Mouse (Mus musculus): ENCODE results near the gene Ttc5. TPM values are rescaled to one million over a fixed set of nuclear protein-coding genes. Genes with fewer than 3 reads are reported as not detected.

The Ttc5 gene
- polyA plus RNA-seq, 1 experiment from 2014 or later: 83.9 TPM

- Histone ChIP-seq H3K4me2 (replicated peaks; ENCODE audit: low read depth, low read length) (no peak overlapping the region), H3K9me3 (ENCODE audit: low read length) (no peaks in the 10 kb centered on the region), H3K27me3 (ENCODE audit: insufficient read depth, low read length) (no peaks in the 10 kb centered on the region), H3K4me1 (ENCODE audit: insufficient read depth, low read length) (peaks cover 4% of the 10 kb centered on the region), H3K36me3 (ENCODE audit: insufficient read depth, low read length) (no peaks in the 10 kb centered on the region), H3K9ac (replicated peaks; ENCODE audit: low read length) (no peak overlapping the region), H3K27ac (ENCODE audit: low read length) (no peak overlapping the region), H3K4me3 (ENCODE audit: low read length) (no peak overlapping the region)
- WGBS: 70% methylated on average over 13 of the region's 13 CpGs
- no peak for ATAC-seq (ENCODE audit: low FRiP score, low TSS enrichment)
Measured at GRCm38 (mm10) chr14:50804683-50805082, 19.4 kb upstream of the Ttc5 start.

- WGBS: 67% methylated on average over 4 of the region's 4 CpGs
- Histone ChIP-seq H3K4me3 (ENCODE audit: low read length) (no peak overlapping the region), H3K4me2 (replicated peaks; ENCODE audit: low read depth, low read length) (no peak overlapping the region), H3K27ac (ENCODE audit: low read length) (no peak overlapping the region), H3K36me3 (ENCODE audit: insufficient read depth, low read length) (no peaks in the 10 kb centered on the region), H3K9ac (replicated peaks; ENCODE audit: low read length) (no peak overlapping the region), H3K27me3 (ENCODE audit: insufficient read depth, low read length) (no peaks in the 10 kb centered on the region), H3K9me3 (ENCODE audit: low read length) (no peaks in the 10 kb centered on the region), H3K4me1 (ENCODE audit: insufficient read depth, low read length) (no peaks in the 10 kb centered on the region)
- no peak for ATAC-seq (ENCODE audit: low FRiP score, low TSS enrichment)
Measured at GRCm38 (mm10) chr14:50802843-50803562, 17.7 kb upstream of the Ttc5 start.

GRCm38 (mm10) chr14:50802441-50802840, 17.1 kb upstream of the Ttc5 start:
- H3K9ac ChIP-seq (replicated peaks; ENCODE audit: low read length): no peak overlapping the region
- 89% methylated on average over 6 of the region's 6 CpGs for WGBS
- H3K4me3 ChIP-seq (ENCODE audit: low read length): no peak overlapping the region
- no peaks in the 10 kb centered on the region for H3K36me3 ChIP-seq (ENCODE audit: insufficient read depth, low read length)
- no peak for ATAC-seq (ENCODE audit: low FRiP score, low TSS enrichment)
- H3K9me3 ChIP-seq (ENCODE audit: low read length): no peaks in the 10 kb centered on the region
- H3K27ac ChIP-seq (ENCODE audit: low read length): no peak overlapping the region
- H3K4me2 ChIP-seq (replicated peaks; ENCODE audit: low read depth, low read length): no peak overlapping the region
- H3K27me3 ChIP-seq (ENCODE audit: insufficient read depth, low read length): no peaks in the 10 kb centered on the region
- no peaks in the 10 kb centered on the region for H3K4me1 ChIP-seq (ENCODE audit: insufficient read depth, low read length)

- Histone ChIP-seq H3K27me3 (ENCODE audit: insufficient read depth, low read length) (no peaks in the 10 kb centered on the region), H3K4me2 (replicated peaks; ENCODE audit: low read depth, low read length) (no peak overlapping the region), H3K9ac (replicated peaks; ENCODE audit: low read length) (no peak overlapping the region), H3K9me3 (ENCODE audit: low read length) (no peaks in the 10 kb centered on the region), H3K4me1 (ENCODE audit: insufficient read depth, low read length) (no peaks in the 10 kb centered on the region), H3K36me3 (ENCODE audit: insufficient read depth, low read length) (no peaks in the 10 kb centered on the region), H3K27ac (ENCODE audit: low read length) (no peak overlapping the region), H3K4me3 (ENCODE audit: low read length) (no peak overlapping the region)
- 5% methylated on average over 3 of the region's 3 CpGs for WGBS
- peak; percentile 23; the same call in 1 of the 2 replicates for ATAC-seq (ENCODE audit: low FRiP score, low TSS enrichment)
Measured at GRCm38 (mm10) chr14:50799502-50800259, 14.4 kb upstream of the Ttc5 start.

- H3K4me1 ChIP-seq (ENCODE audit: insufficient read depth, low read length): no peaks in the 10 kb centered on the region
- 69% methylated on average over 2 of the region's 2 CpGs for WGBS
- no peak overlapping the region for H3K4me2 ChIP-seq (replicated peaks; ENCODE audit: low read depth, low read length)
- no peaks in the 10 kb centered on the region for H3K36me3 ChIP-seq (ENCODE audit: insufficient read depth, low read length)
- no peaks in the 10 kb centered on the region for H3K27me3 ChIP-seq (ENCODE audit: insufficient read depth, low read length)
- H3K9ac ChIP-seq (replicated peaks; ENCODE audit: low read length): no peak overlapping the region
- ATAC-seq (ENCODE audit: low FRiP score, low TSS enrichment): no peak
- no peak overlapping the region for H3K27ac ChIP-seq (ENCODE audit: low read length)
- H3K9me3 ChIP-seq (ENCODE audit: low read length): no peaks in the 10 kb centered on the region
- H3K4me3 ChIP-seq (ENCODE audit: low read length): no peak overlapping the region
Measured at GRCm38 (mm10) chr14:50798512-50798911, 13.2 kb upstream of the Ttc5 start.

- Histone ChIP-seq H3K27ac (ENCODE audit: low read length) (no peak overlapping the region), H3K4me2 (replicated peaks; ENCODE audit: low read depth, low read length) (no peak overlapping the region), H3K4me1 (ENCODE audit: insufficient read depth, low read length) (no peaks in the 10 kb centered on the region), H3K4me3 (ENCODE audit: low read length) (no peak overlapping the region), H3K36me3 (ENCODE audit: insufficient read depth, low read length) (no peaks in the 10 kb centered on the region), H3K9me3 (ENCODE audit: low read length) (no peaks in the 10 kb centered on the region), H3K27me3 (ENCODE audit: insufficient read depth, low read length) (no peaks in the 10 kb centered on the region), H3K9ac (replicated peaks; ENCODE audit: low read length) (no peak overlapping the region)
- no peak for ATAC-seq (ENCODE audit: low FRiP score, low TSS enrichment)
- WGBS: 84% methylated on average over 1 of the region's 1 CpGs
Measured at GRCm38 (mm10) chr14:50796464-50796863, 11.1 kb upstream of the Ttc5 start.

- WGBS: 83% methylated on average over 4 of the region's 4 CpGs
- Histone ChIP-seq H3K4me2 (replicated peaks; ENCODE audit: low read depth, low read length) (no peak overlapping the region), H3K9ac (replicated peaks; ENCODE audit: low read length) (no peak overlapping the region), H3K27ac (ENCODE audit: low read length) (no peak overlapping the region), H3K4me3 (ENCODE audit: low read length) (no peak overlapping the region), H3K36me3 (ENCODE audit: insufficient read depth, low read length) (no peaks in the 10 kb centered on the region), H3K27me3 (ENCODE audit: insufficient read depth, low read length) (no peaks in the 10 kb centered on the region), H3K9me3 (ENCODE audit: low read length) (no peaks in the 10 kb centered on the region), H3K4me1 (ENCODE audit: insufficient read depth, low read length) (no peaks in the 10 kb centered on the region)
- no peak for ATAC-seq (ENCODE audit: low FRiP score, low TSS enrichment)
Measured at GRCm38 (mm10) chr14:50795965-50796364, 10.6 kb upstream of the Ttc5 start.

GRCm38 (mm10) chr14:50795261-50795935, 10.1 kb upstream of the Ttc5 start:
- H3K36me3 ChIP-seq (ENCODE audit: insufficient read depth, low read length): no peaks in the 10 kb centered on the region
- no peak for ATAC-seq (ENCODE audit: low FRiP score, low TSS enrichment)
- 94% methylated on average over 24 of the region's 24 CpGs for WGBS
- H3K9ac ChIP-seq (replicated peaks; ENCODE audit: low read length): no peak overlapping the region
- H3K9me3 ChIP-seq (ENCODE audit: low read length): no peaks in the 10 kb centered on the region
- no peak overlapping the region for H3K27ac ChIP-seq (ENCODE audit: low read length)
- H3K4me2 ChIP-seq (replicated peaks; ENCODE audit: low read depth, low read length): no peak overlapping the region
- no peaks in the 10 kb centered on the region for H3K27me3 ChIP-seq (ENCODE audit: insufficient read depth, low read length)
- no peaks in the 10 kb centered on the region for H3K4me1 ChIP-seq (ENCODE audit: insufficient read depth, low read length)
- H3K4me3 ChIP-seq (ENCODE audit: low read length): no peak overlapping the region

GRCm38 (mm10) chr14:50788157-50788556, 2.8 kb upstream of the Ttc5 start:
- WGBS: 7% methylated on average over 2 of the region's 2 CpGs
- no peaks in the 10 kb centered on the region for H3K36me3 ChIP-seq (ENCODE audit: insufficient read depth, low read length)
- no peak overlapping the region for H3K4me3 ChIP-seq (ENCODE audit: low read length)
- no peak for ATAC-seq (ENCODE audit: low FRiP score, low TSS enrichment)
- H3K4me1 ChIP-seq (ENCODE audit: insufficient read depth, low read length): peaks cover 7% of the 10 kb centered on the region; the same call in 1 of the 2 replicates
- no peak overlapping the region for H3K9ac ChIP-seq (replicated peaks; ENCODE audit: low read length)
- H3K9me3 ChIP-seq (ENCODE audit: low read length): no peaks in the 10 kb centered on the region
- no peak overlapping the region for H3K27ac ChIP-seq (ENCODE audit: low read length)
- no peaks in the 10 kb centered on the region for H3K27me3 ChIP-seq (ENCODE audit: insufficient read depth, low read length)
- H3K4me2 ChIP-seq (replicated peaks; ENCODE audit: low read depth, low read length): no peak overlapping the region

All from kidney, embryonic 16.5 days (tissue).